Mouse (Mus musculus): Measurements from ENCODE around the gene Ces1a.

DNA sequence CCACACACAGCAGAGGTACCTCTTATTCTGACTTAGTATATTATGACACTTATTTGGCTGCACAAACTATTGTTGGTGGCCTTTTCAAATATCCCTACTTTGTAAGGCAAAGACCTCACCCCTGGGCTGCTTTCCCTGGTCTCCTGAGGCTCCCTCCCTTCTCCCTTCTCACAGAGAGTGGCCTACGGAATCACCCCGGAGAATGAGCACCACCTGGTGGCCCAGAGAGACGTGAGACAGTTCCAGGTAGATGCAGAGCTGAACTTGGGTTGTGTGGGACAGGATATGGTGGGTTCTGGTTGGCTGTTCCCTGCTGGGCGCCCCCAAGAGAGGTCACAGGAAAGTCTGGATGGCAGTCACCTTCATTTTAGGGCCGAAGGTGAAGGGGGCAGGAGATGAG is 51.2 kb downstream of the Ces1a start:
- TF ChIP-seq POLR2A (IDR thresholded peaks at IDR 0.05; ENCODE audit: extremely low read depth, insufficient read depth, low read length), result no peak
- TF ChIP-seq CTCF (IDR thresholded peaks at IDR 0.05; ENCODE audit: low read depth, low read length), result peak; percentile 68

All from liver, adult 2 months (tissue).